Mouse (Mus musculus) kidney, adult 2 months (tissue): ENCODE measurements at regions not wholly inside any gene's neighbourhood (a gene's known extent, or its start where the extent isn't known, plus 50 kb on each side); places are given as distances from the start of the nearest gene placed in this dataset.

Experiments used
- DNase-seq: peaks from one replicate; pipeline ENCODE4 v3.0.0; 2021
- H3K27ac ChIP-seq: fragments of 200-500 bp; 2 replicates; pipeline ENCODE4 v1.5.1; 2012; ENCODE audit warnings: low read depth, low read length, control low read depth, inconsistent platforms; ENCODE audit not compliant: insufficient read depth
- H3K27me3 ChIP-seq: fragments of 200-500 bp; replicated peaks from 2 replicates; pipeline ENCODE4 v1.6.1; 2012; ENCODE audit warnings: mild to moderate bottlenecking, moderate library complexity, low read length, inconsistent platforms; ENCODE audit not compliant: control insufficient read depth, insufficient read depth
- H3K36me3 ChIP-seq: fragments of 200-500 bp; 2 replicates; pipeline ENCODE4 v1.6.1; 2012; ENCODE audit warnings: mild to moderate bottlenecking, moderate library complexity, low read length, inconsistent platforms; ENCODE audit not compliant: control insufficient read depth, insufficient read depth
- H3K4me1 ChIP-seq: fragments of 200-500 bp; 2 replicates; pipeline ENCODE4 v1.6.1; 2011; ENCODE audit warnings: low read length; ENCODE audit not compliant: control insufficient read depth, insufficient read depth
- H3K4me3 ChIP-seq: fragments of 200-500 bp; 2 replicates; pipeline ENCODE4 v1.5.1; 2011; ENCODE audit warnings: mild to moderate bottlenecking, low read depth, low read length, control low read depth; ENCODE audit not compliant: insufficient read depth
- CTCF ChIP-seq: fragments of 200-500 bp; conservative IDR thresholded peaks from 2 replicates; pipeline ENCODE4 v1.5.1; 2011; ENCODE audit warnings: low read depth, mild to moderate bottlenecking, control low read depth, low read length, moderate library complexity, mixed read lengths; ENCODE audit not compliant: insufficient read depth, insufficient read length
- POLR2A ChIP-seq: fragments of 200-500 bp; IDR thresholded peaks from one replicate; pipeline ENCODE4 v1.6.1; 2011; ENCODE audit warnings: low read depth, low read length, control low read depth
- WGBS: fragments of 180-500 bp; shearing (Covaris S2); methylation state at CpG from one replicate; pipeline ENCODE4 v1.1.7; 2018; 5-methylcytosine and 5-hydroxymethylcytosine counted together

GRCm38 (mm10) chr6:127375711-127376199, 70.9 kb upstream of the Parp11 start:
- TF ChIP-seq POLR2A (no peak), CTCF (no peak)
- Histone ChIP-seq H3K4me1 (no peaks in the 10 kb centered on the region), H3K27me3 (no peaks in the 10 kb centered on the region), H3K27ac (no peak overlapping the region), H3K36me3 (no peaks in the 10 kb centered on the region), H3K4me3 (no peak overlapping the region)
- no peak for DNase-seq
- WGBS, result 80% methylated on average over 8 of the region's 8 CpGs

GRCm38 (mm10) chr6:127378701-127379100, 67.9 kb upstream of the Parp11 start:
- Histone ChIP-seq H3K4me3 (no peak overlapping the region), H3K36me3 (no peaks in the 10 kb centered on the region), H3K4me1 (no peaks in the 10 kb centered on the region), H3K27ac (no peak overlapping the region), H3K27me3 (no peaks in the 10 kb centered on the region)
- no peak for DNase-seq
- 95% methylated on average over 1 of the region's 1 CpGs for WGBS
- TF ChIP-seq POLR2A (no peak), CTCF (no peak)

GRCm38 (mm10) chr6:127379511-127379910, 67.1 kb upstream of the Parp11 start:
- no peaks in the 10 kb centered on the region for H3K27me3 ChIP-seq
- no peaks in the 10 kb centered on the region for H3K36me3 ChIP-seq
- TF ChIP-seq POLR2A (no peak), CTCF (peak; percentile 49)
- no peaks in the 10 kb centered on the region for H3K4me1 ChIP-seq
- 8% methylated on average over 4 of the region's 4 CpGs for WGBS
- peak; percentile 17 for DNase-seq
- H3K4me3 ChIP-seq, result no peak overlapping the region
- no peak overlapping the region for H3K27ac ChIP-seq

- H3K27ac ChIP-seq, result no peak overlapping the region
These were observed 65.3 kb upstream of the Parp11 start for GRCm38 (mm10) chr6:127381148-127381888.

GRCm38 (mm10) chr6:127391258-127392011, 55.2 kb upstream of the Parp11 start:
- Histone ChIP-seq H3K4me1 (no peaks in the 10 kb centered on the region), H3K27ac (no peak overlapping the region), H3K36me3 (no peaks in the 10 kb centered on the region), H3K27me3 (no peaks in the 10 kb centered on the region), H3K4me3 (no peak overlapping the region)
- DNase-seq, result no peak
- TF ChIP-seq POLR2A, result no peak
- no peak for TF ChIP-seq CTCF
- WGBS, result 92% methylated on average over 15 of the region's 15 CpGs

More at GRCm38 (mm10) chr6:127381148-127381888, 65.3 kb upstream of the Parp11 start:
- no peak for DNase-seq
- Histone ChIP-seq H3K36me3 (no peaks in the 10 kb centered on the region), H3K27me3 (no peaks in the 10 kb centered on the region), H3K4me1 (no peaks in the 10 kb centered on the region), H3K4me3 (no peak overlapping the region)
- 85% methylated on average over 2 of the region's 2 CpGs for WGBS
- TF ChIP-seq CTCF (no peak), POLR2A (no peak)

- Histone ChIP-seq H3K4me1 (no peaks in the 10 kb centered on the region), H3K4me3 (no peak overlapping the region), H3K36me3 (no peaks in the 10 kb centered on the region), H3K27ac (no peak overlapping the region), H3K27me3 (no peaks in the 10 kb centered on the region)
- DNase-seq, result no peak
- 87% methylated on average over 12 of the region's 12 CpGs for WGBS
- TF ChIP-seq POLR2A, result no peak
These were observed 54.4 kb upstream of the Parp11 start for GRCm38 (mm10) chr6:127392012-127392798.
